Mouse (Mus musculus): ENCODE data around the gene Farsa. TPM values are rescaled to one million over a fixed set of nuclear protein-coding genes. Genes with fewer than 3 reads are reported as not detected.

Gene Farsa
- total RNA-seq, 2 experiments from 2014 or later: 36.3 to 37.0 TPM

DNA sequence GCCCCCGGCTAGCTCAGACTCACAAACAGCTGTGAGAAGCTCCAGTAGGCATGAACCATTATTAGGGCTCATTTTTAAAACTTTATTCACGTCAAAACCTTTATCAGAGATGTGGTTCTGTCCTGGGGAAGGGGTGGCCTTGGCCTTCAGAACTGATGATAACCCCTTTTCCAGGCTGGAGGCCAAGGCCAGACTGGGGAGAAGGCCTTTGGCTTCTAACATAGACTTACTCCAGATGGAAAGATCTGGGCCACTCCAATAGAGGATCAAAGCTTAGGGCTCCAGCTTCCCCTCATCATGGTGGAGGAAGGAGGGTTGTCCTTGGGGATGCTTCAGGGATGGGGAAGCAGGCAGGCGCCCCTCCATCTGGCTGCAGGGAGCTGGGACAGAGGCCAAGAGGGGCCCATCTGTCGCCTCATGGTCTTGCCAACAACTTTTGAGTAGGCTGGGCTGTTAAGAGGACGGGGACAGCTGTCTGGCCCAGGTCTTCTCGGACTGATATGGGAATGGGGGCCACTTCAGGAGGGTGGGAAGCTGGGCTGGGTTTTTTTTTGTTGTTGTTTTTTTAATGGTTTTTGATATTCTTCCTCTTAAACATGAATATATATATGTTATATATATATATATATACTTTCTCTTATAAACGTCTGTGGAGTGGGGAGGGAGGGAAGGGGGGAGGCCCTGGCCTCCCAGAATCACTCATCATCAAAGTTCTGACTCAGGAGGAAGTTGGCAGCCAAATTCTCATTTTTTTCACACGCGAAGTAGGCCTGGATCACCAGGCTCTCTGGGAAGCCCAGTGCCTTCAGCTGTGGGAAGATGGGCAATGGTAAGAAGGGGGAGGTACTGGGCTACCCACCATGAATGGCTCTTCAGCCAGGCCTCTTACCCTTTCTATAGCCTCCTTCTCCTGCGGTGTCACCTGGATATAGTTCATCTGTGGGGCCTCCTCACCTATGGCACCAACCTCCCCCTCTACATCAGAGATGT, 21.6 kb upstream of the Farsa start:
- peak; percentile 74 for DNase-seq

DNA sequence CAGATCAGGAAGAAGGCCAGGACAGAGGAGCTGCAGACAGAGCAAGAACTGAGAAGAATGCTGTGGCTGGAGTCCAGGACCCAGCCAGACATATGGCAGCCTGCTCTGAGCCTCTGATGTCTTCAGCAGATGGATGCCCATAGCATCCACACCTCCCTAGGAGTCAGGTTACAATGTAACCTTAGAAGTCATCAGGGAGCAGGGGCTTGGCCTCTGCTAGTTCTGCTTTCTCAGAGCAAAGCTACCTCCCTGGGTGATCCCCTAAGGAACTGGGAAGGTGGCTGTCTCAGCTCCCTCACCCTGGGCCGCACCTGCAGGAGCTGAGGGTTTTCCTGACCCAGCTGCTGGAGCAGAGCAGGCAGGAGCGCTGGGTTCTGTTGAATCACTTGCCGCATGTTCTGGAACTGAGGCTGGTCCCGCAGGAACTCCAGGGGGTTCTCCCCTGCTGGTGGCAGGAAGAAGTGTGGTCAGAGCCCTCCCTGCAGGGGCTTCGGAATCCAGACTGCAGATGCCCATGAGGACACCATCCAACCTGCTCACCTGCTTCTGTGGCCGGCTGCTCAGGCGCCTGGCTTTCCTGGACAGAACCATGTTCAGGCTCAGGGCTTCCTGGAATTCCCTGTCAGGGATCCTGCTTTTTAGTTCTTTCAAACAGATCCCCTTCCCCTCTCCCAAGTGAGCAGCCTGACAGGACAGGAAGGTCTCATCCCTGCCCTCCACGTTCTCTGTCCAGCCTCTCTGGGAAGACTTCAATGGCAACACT, 19.5 kb upstream of the Farsa start:
- no peak for DNase-seq

DNA sequence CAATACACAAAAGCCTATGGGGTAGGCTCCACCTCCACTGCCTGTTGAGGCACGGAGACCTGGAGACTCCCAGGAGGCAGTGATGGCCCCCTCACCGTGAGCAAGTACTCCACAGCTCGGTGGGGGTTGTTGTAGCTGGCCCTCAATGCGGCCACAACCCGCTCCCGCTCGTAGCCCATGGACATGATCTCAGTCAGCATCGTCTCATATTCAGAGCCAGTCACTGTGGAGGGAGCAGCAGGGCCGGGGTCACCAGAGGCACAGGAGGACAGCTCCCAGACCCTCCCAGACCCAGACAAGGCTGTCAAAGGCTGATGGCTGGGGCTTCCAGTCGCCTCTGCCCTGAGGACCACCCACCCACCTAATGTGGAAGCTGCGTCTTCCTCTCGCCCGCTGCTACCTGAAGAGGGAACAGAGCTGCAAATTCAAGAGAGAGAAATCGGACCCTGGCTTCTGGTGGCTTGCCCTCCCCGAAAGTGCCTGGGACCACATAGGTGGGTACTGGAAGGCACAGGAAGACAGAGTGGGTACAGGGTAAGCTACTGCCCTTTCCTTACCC, 18.8 kb upstream of the Farsa start:
- DNase-seq: no peak

DNA sequence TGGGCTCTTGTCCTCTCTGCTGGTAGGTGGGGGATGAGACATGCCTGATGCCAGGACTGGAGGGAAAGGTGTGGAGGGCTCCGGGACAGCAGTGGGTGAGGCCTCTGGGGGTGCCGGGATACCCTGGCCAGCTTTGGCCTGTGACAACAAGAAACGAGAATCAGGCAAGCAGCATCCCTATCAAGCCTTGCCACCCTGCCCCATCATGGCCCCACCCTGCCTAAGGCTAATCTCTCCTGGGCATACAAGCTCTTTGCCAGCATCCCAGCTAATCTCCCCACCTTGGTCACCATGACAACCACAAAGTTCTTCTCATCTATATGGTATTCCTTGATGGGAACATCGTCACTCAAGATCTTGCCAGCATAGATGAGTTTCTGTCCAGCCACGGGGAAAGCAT, 18.3 kb upstream of the Farsa start:
- no peak for DNase-seq

DNA sequence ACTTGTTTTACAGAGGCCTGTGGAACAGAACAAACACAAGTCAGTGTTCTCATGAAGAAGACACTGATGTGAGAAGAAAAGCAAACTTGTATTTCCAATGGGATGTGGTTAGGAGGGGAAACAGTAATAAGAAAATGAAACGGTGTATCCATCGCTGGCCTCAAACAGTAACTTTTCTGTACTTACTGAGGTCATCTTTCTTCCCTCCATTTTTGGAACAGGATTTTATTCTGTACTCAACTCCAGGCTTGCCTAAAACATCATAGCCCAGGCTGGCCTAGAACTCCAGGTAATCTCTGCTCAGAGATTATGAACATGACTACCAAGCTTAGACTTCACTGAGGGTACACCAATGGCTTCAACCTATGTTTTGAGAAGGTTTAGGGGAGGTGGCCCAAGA, 17.4 kb upstream of the Farsa start:
- DNase-seq: no peak

DNA sequence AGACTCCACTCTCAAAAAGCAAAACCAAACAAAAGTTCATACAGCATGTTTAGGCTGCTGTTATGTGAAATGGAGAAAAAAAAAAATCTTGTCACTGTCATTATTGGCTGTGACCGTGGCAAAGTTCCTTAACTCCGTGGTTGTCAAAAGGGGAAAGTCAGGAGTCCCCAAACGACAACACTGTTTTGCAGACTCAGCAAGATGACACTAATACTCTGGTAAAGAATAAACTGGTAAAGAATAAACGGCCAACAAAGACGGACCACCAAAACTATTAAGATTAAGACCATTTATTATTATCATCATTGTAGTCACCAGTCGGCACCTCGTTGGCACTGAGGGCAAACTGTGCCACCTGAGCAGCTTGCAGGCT, 16.9 kb upstream of the Farsa start:
- DNase-seq: no peak

DNA sequence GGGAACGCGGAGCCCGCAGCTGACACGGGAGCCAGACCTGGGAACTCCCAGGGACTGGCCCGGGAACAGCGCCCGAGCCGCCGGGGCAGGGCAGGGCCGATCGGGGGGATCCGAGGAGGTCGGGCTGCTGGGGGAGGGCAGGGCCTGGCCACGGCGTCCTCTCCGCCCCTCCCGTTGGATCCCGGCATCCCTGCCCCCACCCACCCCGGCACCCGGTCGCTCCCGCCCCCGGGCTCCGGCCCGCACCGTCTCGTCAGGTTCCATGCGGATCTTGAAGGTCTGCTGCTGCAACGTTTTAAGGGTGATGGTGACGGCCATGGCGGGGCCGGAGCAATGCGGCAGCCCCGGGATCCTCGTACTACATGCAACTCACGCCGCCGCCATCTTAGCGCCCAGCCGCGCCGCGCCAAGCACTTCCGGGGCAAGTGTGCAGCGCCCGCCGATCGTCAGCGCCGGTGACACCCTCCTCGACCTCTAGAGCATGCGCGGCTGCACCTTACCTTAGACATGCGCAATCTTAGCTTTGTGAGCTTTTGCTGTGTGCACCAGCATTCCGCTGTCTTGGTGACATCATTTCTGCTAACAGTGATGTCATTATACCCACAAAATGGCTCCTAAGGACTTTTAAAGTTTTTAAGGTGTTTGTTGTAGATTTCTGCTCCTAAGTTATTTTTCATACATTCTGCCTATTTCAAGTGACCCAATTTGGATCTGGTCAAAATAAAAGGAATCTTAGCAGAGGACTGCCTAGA, 16.4 kb upstream of the Farsa start, which contains the start of gene Rad23a:
Gene Rad23a (minus strand): TSS at position 418 of the 752 bp plus-strand sequence.
- peak; percentile 92 for DNase-seq

DNA sequence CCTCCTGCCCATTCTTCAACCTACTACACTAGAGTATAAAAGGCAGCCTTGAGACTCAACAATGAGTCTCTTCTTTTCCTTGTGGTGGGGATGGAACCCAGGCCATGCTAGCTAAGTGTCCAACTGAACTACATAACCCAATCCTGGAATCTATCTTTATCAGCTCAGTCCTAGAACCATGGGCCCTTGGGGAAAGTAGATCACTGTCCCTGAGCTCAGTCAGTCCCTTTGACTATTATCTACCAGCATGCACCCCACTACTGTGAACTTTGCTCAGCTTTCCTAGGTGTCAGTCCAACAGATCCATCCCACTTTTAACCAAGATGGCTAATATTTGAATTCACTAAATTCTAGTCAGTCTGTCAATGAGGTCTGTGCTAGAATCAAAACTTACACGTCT, 15.3 kb upstream of the Farsa start:
- DNase-seq: no peak

DNA sequence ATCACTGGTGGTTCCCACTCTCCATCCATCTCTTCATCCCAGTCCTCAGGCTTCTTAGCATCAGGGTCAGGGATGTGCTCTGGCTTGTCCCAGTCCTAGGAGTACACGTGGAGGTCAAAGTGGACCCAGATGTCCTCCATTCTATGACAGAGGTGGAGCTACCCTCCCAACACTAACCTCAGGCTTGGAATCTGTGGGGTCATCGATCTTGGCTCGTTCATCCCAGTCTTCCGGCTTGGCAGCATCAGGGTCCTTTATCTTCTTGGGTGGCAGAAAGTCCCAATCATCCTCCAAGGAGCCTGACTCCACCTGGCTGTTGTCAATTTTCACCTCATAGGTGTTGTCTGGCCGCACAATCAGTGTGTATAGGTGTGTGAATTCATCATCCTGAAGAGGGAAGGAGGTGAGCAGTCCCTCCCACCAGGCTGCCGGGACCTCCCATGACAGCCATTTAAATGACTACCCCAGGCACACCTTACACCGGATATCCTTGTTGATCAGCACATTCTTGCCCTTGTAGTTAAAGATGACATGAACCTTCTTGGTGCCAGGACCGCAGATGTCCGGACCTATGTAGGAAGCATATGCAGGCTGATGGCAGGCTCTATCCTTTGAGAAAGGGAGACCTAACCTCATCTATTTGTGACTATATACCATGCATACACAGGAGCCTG, 12.3 kb upstream of the Farsa start:
- no peak for DNase-seq

DNA sequence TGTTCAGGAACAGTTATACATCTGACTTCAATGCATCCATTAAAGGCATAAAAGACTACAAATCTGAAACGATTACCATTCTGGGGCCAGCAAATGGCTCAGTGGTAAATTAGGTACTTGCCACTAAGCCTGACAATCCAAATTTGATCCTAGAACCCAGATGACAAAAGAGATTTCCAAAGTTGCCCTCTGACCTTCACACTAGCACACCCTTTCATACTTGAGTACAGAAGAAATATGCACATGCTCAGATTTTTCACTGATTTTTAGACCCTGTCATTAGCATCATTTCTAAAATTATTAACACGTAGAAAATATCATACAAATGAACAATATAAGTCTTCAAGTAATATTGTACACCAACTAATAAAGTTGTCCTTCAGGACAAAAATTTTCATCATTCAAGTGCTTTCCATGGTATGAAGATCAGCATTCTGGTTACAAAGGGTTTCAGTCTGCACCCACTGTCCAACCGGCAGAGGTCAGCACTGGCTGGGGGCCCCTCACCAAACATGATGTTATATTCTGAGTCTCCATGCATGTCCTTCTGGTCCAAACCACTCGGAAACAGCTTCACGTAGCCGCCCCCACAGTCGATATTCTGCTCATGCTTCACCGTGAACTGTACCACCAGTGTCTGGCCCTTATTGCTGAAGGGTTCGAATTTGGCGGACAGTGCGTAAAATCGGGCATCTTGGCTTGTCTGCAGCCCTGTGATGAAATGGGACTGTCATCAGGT, 11.3 kb upstream of the Farsa start:
- DNase-seq: peak; percentile 71

DNA sequence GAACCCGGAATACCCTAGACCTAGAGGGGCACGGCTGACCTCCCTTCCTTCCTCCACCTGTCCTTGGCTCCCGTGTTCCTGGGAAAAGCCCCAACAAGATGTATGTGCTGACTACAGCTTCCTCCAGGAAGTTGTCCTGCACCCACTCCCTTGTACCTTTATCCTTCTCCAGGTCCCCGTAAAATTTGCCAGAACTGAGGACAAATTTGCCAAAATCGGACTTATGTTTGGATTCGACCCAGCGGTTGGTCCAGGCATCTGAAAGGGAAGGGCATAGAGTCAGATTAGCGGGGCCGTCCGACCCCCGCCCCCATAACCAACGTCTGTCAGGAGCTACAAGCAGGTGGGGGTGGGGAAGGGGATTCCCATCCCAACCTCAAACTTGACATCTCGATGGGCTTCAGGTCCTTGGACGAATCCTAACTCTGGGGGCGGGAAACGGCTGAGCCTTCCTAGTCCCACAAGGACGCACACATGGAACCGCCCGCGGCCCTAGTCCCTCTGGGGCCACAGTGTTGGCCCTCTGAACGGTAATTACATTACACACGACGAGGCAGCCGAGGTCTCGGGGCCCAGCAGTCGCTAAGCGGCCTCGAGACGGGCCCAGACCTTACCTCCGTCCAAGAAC, 10.6 kb upstream of the Farsa start:
- DNase-seq: no peak

DNA sequence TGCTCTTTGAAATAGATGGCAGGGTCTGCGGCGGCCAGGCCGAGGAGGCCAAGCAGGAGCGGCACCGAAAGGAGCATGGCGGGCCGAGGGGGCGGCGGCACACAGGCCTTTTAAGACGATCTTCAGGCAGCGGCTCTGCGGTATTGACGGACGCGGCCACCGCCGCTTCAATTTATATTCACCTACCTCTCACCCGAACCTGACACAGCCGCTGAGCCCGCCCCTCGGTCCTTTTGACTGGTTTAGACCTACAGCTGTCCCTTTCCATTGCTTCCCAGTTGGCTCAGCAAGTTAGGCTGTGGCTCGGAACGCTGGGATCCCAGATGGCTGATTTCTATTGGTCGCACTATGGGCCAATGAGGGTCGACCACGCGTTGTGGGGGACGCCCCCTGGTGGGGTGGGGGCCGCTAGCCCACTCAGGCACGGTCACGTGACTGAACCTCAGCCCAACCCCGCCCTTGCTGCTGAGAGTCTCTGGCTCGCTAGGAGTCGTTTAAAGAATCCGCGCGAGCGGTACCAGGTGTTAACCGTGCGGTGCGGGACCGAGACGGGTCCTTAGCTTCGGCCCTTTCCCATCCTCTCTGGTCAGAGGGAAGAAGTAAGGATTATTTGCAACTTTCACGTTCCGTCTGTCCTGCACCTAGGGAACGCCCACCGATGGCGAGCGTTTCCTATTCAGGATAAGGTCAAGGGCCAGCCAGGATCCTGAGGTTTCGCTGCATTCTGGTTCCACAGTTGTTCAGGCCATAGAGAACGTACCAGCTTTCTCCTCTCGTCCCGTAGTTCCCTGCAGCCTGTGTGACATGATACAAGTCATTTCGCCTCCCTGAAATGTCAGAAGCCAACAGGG, 9.8 kb upstream of the Farsa start, which contains the start of gene Calr:
Gene Calr (minus strand): TSS at position 213 of the 851 bp plus-strand sequence.
- peak; percentile 99 for DNase-seq

DNA sequence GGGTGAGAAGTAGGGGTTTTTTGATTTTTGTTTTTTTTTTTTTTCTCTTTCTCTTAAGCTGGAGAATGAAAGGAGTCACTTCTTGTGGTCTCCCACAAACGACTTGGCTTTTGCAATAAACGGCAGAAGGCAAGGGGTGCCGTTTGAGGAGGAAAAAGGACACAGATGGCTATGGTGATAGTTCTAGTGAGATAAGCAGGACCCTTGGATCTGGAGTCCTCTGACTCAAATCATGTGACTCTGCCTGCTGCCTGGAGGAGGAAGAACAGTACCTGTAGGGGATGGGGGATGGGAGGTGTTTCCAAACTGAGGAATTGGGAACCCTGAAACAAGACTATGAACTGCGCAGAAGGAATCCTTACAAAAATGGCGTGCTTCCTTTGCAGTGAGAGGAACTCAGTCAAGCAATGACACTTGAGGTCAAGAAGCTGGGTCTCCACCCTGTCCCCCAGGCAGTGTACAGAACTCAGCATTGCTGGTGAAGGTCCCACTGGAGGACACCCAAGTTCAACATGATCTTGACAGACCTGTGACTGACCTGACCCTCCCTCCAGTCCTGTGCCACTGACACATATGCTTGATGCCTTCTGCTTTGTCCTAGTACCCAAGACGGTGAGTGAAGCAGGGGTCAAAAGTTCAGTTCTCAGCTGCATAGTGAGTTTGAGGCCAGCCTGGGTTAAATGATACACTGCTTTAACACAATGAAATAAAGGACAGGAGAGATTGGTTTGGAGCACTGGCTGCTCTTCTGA, 8.9 kb upstream of the Farsa start:
- DNase-seq: no peak

DNA sequence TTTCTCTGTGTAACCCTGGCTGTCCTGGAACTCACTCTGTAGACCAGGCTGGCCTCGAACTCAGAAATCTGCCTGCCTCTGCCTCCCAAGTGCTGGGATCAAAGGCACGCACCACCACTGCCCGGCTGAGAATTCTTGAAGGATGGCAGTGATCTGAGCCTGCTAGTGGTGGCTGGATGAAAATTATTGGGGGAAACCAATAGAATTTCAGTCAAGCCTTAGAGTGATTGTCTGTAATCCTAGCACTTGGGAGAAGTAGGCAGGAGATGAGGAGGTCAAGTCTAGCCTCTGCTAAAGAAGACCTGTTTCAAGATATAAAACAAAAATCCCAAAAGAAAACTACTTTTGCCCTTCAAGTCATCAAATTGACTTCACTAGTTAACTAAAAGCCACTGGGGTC, 355 bp upstream of the Farsa start:
- DNase-seq: no peak

DNA sequence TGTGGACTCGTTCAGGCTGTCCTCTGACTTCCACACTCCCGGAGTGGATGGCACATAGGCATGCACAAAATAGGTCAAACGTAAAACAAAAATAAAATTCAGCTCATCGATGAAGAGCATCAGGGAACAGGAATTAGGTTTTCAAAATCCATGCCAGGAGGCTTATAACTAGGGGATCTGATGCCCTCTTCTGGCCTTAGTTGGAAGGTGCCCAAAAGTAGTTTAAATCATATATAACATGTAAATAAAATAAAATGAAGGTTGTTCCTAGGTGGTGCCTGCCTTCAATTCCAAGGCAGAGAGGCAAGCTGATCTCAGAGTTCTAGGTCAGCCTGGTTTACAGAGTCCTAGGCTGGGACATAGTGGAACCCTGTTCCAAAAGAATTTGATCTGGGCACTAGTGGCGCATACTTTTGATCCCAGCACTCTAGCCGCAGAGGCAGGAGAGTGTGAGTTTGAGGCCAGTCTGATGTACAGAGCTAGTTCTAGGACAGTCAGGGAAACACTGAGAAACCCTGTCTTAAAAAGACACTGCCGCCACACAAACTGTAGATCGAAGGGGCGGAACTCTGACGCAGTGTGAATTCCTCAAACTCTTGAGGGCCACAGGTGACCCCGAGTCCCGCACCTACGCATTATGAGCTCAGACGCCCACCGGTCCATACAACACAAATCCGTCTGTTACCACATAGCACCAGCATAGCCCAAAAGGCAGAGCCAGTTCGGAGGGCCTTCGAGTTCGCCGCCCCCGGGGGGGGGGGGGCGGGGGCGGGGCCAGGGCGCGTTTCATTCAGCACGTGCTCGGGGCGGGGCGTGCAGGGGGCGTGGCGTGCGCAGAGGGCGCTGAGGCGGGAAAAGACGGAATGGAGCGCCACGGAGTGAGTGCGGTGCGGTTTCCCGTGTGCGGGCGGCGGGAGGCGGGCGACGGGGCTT, 14.9 kb downstream of the Farsa start, which contains the start of gene Syce2:
Gene Syce2 (plus strand): TSS at position 736 of the 933 bp plus-strand sequence.
- DNase-seq: peak; percentile 86

DNA sequence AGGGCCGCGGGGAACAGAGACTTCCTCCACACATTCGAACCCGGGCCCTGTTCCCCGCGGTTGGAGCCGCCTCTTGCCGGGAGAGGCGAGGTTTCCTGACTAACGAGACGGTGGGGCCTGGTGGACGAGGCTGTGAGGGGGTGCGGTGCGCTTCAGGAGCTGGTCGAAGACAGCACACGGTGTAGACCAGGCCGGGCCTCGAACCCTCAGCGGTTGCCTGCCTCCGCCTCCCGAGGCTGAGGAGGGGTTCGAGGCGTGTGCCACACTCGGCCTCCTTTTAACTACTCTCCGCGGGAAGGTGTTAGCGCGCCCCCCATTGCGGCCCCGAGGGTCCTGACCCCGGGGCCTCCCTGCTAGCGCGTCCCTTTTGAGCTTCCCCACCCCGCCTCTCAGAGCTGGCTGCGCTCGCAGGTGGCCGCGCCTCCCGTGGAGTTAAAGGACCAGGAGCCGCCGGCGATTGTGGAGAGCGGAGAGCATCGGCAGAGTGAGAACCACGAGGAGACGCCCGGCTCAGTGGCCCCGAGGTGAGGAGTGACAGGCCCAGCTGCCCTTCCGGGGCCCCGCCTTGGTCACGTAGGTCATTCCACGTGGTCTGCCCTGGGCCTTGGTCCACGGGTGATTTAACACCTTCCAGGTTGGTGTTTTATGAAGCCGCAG, 15.6 kb downstream of the Farsa start:
- DNase-seq: peak; percentile 41

DNA sequence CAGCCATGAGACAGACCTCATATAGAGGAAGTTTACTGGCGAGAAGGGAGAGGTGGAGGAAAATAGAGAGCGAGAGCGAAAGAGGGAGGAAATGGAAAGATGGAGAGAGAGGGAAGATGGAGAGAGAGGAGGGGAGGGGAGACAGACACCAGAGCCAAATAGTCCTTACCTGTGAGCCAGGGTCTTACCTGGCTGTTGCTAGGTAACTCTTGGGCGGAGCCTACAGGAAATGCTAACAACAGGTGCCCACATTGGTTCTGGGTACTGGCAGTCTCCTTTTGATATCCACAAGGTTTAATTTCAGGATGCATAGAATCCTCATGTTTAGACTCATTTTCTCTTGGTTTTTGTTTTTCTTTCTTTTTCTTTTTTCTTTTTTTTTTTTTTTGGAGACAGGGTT, 16.2 kb downstream of the Farsa start:
- DNase-seq: no peak
